Mouse (Mus musculus): ENCODE measurements around the gene Adcy9. TPM values are rescaled to one million over a fixed set of nuclear protein-coding genes. Genes with fewer than 3 reads are reported as not detected.

Gene Adcy9
- polyA plus RNA-seq, 1 experiment from 2014 or later, result 1.3 TPM

GRCm38 (mm10) chr16:4286593-4286992, 133.7 kb downstream of the Adcy9 start:
- WGBS, result 82% methylated on average over 7 of the region's 7 CpGs
- Histone ChIP-seq H3K4me1 (replicated peaks; ENCODE audit: insufficient read depth, low read length) (no peaks in the 10 kb centered on the region), H3K27ac (no peak overlapping the region), H3K36me3 (ENCODE audit: insufficient read depth, low read length) (0 out of 2 replicates have a peak, but pooled peaks cover 3% of the 10 kb centered on the region), H3K27me3 (ENCODE audit: insufficient read depth, low read length) (no peaks in the 10 kb centered on the region), H3K9me3 (replicated peaks; ENCODE audit: low read length) (no peaks in the 10 kb centered on the region), H3K4me2 (ENCODE audit: low read length) (no peak overlapping the region), H3K9ac (ENCODE audit: low read depth, low read length) (no peak overlapping the region), H3K4me3 (replicated peaks; ENCODE audit: low read depth, low read length) (no peak overlapping the region)
- no peak for ATAC-seq (replicated peaks; ENCODE audit: low FRiP score, low read depth)
- no peak for DNase-seq (ENCODE audit: low spot score)
- no peak for TF ChIP-seq CTCF (IDR thresholded peaks at IDR 0.05; ENCODE audit: low read depth)

- no peak overlapping the region for H3K27ac ChIP-seq
- H3K4me2 ChIP-seq (ENCODE audit: low read length), result no peak overlapping the region
- no peak overlapping the region for H3K4me3 ChIP-seq (replicated peaks; ENCODE audit: low read depth, low read length)
- H3K27me3 ChIP-seq (ENCODE audit: insufficient read depth, low read length), result no peaks in the 10 kb centered on the region
- 67% methylated on average over 5 of the region's 5 CpGs for WGBS
- no peaks in the 10 kb centered on the region for H3K4me1 ChIP-seq (replicated peaks; ENCODE audit: insufficient read depth, low read length)
- no peak overlapping the region for H3K9ac ChIP-seq (ENCODE audit: low read depth, low read length)
- no peaks in the 10 kb centered on the region for H3K9me3 ChIP-seq (replicated peaks; ENCODE audit: low read length)
- 0 out of 2 replicates have a peak, but pooled peaks cover 3% of the 10 kb centered on the region for H3K36me3 ChIP-seq (ENCODE audit: insufficient read depth, low read length)
- 0 out of 2 replicates have a peak, but pooled peaks have one; percentile 57 for ATAC-seq (replicated peaks; ENCODE audit: low FRiP score, low read depth)
- peak; percentile 84 for DNase-seq (ENCODE audit: low spot score)
- TF ChIP-seq CTCF (IDR thresholded peaks at IDR 0.05; ENCODE audit: low read depth), result peak; percentile 83
Observed at GRCm38 (mm10) chr16:4285257-4285656, 135.0 kb downstream of the Adcy9 start.

GRCm38 (mm10) chr16:4283267-4283851, 136.9 kb downstream of the Adcy9 start:
- WGBS, result 89% methylated on average over 11 of the region's 11 CpGs
- ATAC-seq (replicated peaks; ENCODE audit: low FRiP score, low read depth), result no peak

GRCm38 (mm10) chr16:4281470-4281869, 138.8 kb downstream of the Adcy9 start:
- Histone ChIP-seq H3K4me2 (ENCODE audit: low read length) (no peak overlapping the region), H3K4me3 (replicated peaks; ENCODE audit: low read depth, low read length) (no peak overlapping the region), H3K9me3 (replicated peaks; ENCODE audit: low read length) (no peaks in the 10 kb centered on the region), H3K27me3 (ENCODE audit: insufficient read depth, low read length) (no peaks in the 10 kb centered on the region), H3K9ac (ENCODE audit: low read depth, low read length) (no peak overlapping the region), H3K4me1 (replicated peaks; ENCODE audit: insufficient read depth, low read length) (no peaks in the 10 kb centered on the region), H3K27ac (no peak overlapping the region), H3K36me3 (ENCODE audit: insufficient read depth, low read length) (no peaks in the 10 kb centered on the region)
- DNase-seq (ENCODE audit: low spot score) (no peak), ATAC-seq (replicated peaks; ENCODE audit: low FRiP score, low read depth) (no peak)
- WGBS, result 66% methylated on average over 4 of the region's 4 CpGs
- TF ChIP-seq CTCF (IDR thresholded peaks at IDR 0.05; ENCODE audit: low read depth), result no peak

More at GRCm38 (mm10) chr16:4283267-4283851, 136.9 kb downstream of the Adcy9 start:
- Histone ChIP-seq H3K9me3 (replicated peaks; ENCODE audit: low read length) (no peaks in the 10 kb centered on the region), H3K27me3 (ENCODE audit: insufficient read depth, low read length) (no peaks in the 10 kb centered on the region), H3K4me1 (replicated peaks; ENCODE audit: insufficient read depth, low read length) (no peaks in the 10 kb centered on the region), H3K27ac (no peak overlapping the region), H3K4me2 (ENCODE audit: low read length) (no peak overlapping the region), H3K9ac (ENCODE audit: low read depth, low read length) (no peak overlapping the region), H3K36me3 (ENCODE audit: insufficient read depth, low read length) (0 out of 2 replicates have a peak, but pooled peaks cover 3% of the 10 kb centered on the region), H3K4me3 (replicated peaks; ENCODE audit: low read depth, low read length) (no peak overlapping the region)
- DNase-seq (ENCODE audit: low spot score), result no peak
- no peak for TF ChIP-seq CTCF (IDR thresholded peaks at IDR 0.05; ENCODE audit: low read depth)

GRCm38 (mm10) chr16:4280949-4281348, 139.3 kb downstream of the Adcy9 start:
- Histone ChIP-seq H3K4me2 (ENCODE audit: low read length) (no peak overlapping the region), H3K9me3 (replicated peaks; ENCODE audit: low read length) (no peaks in the 10 kb centered on the region), H3K27ac (no peak overlapping the region), H3K9ac (ENCODE audit: low read depth, low read length) (no peak overlapping the region), H3K27me3 (ENCODE audit: insufficient read depth, low read length) (no peaks in the 10 kb centered on the region), H3K4me1 (replicated peaks; ENCODE audit: insufficient read depth, low read length) (no peaks in the 10 kb centered on the region), H3K4me3 (replicated peaks; ENCODE audit: low read depth, low read length) (no peak overlapping the region), H3K36me3 (ENCODE audit: insufficient read depth, low read length) (no peaks in the 10 kb centered on the region)
- ATAC-seq (replicated peaks; ENCODE audit: low FRiP score, low read depth) (no peak), DNase-seq (ENCODE audit: low spot score) (no peak)
- TF ChIP-seq CTCF (IDR thresholded peaks at IDR 0.05; ENCODE audit: low read depth), result no peak
- WGBS, result 83% methylated on average over 9 of the region's 9 CpGs

GRCm38 (mm10) chr16:4279601-4280000, 140.7 kb downstream of the Adcy9 start:
- Histone ChIP-seq H3K4me2 (ENCODE audit: low read length) (no peak overlapping the region), H3K4me3 (replicated peaks; ENCODE audit: low read depth, low read length) (no peak overlapping the region), H3K4me1 (replicated peaks; ENCODE audit: insufficient read depth, low read length) (no peaks in the 10 kb centered on the region), H3K27me3 (ENCODE audit: insufficient read depth, low read length) (no peaks in the 10 kb centered on the region), H3K36me3 (ENCODE audit: insufficient read depth, low read length) (no peaks in the 10 kb centered on the region), H3K27ac (no peak overlapping the region), H3K9me3 (replicated peaks; ENCODE audit: low read length) (no peaks in the 10 kb centered on the region), H3K9ac (ENCODE audit: low read depth, low read length) (no peak overlapping the region)
- DNase-seq (ENCODE audit: low spot score), result no peak
- no peak for TF ChIP-seq CTCF (IDR thresholded peaks at IDR 0.05; ENCODE audit: low read depth)
- 61% methylated on average over 3 of the region's 3 CpGs for WGBS
- ATAC-seq (replicated peaks; ENCODE audit: low FRiP score, low read depth), result no peak

GRCm38 (mm10) chr16:4276621-4277020, 143.7 kb downstream of the Adcy9 start:
- H3K36me3 ChIP-seq (ENCODE audit: insufficient read depth, low read length), result no peaks in the 10 kb centered on the region
- ATAC-seq (replicated peaks; ENCODE audit: low FRiP score, low read depth) (no peak), DNase-seq (ENCODE audit: low spot score) (no peak)
- no peaks in the 10 kb centered on the region for H3K4me1 ChIP-seq (replicated peaks; ENCODE audit: insufficient read depth, low read length)
- no peak overlapping the region for H3K4me2 ChIP-seq (ENCODE audit: low read length)
- H3K4me3 ChIP-seq (replicated peaks; ENCODE audit: low read depth, low read length), result no peak overlapping the region
- H3K9ac ChIP-seq (ENCODE audit: low read depth, low read length), result no peak overlapping the region
- TF ChIP-seq CTCF (IDR thresholded peaks at IDR 0.05; ENCODE audit: low read depth), result no peak
- 94% methylated on average over 5 of the region's 5 CpGs for WGBS
- H3K27me3 ChIP-seq (ENCODE audit: insufficient read depth, low read length), result no peaks in the 10 kb centered on the region
- no peak overlapping the region for H3K27ac ChIP-seq
- no peaks in the 10 kb centered on the region for H3K9me3 ChIP-seq (replicated peaks; ENCODE audit: low read length)
